Mouse (Mus musculus) neutrophil, adult 5-6 weeks (primary cell): Measurements from ENCODE around the gene C530008M17Rik. TPM values are rescaled to one million over a fixed set of nuclear protein-coding genes. Genes with fewer than 3 reads are reported as not detected.

Experiments
- total RNA-seq: library from RNA; stranded (forward); fragments of 200-1000 nt; gene quantifications from 2 replicates; pipeline ENCODE4 v1.2.3, GENCODE M21; 2017

C530008M17Rik gene
- total RNA-seq, 1 experiment from 2014 or later = 1.0 TPM

Other genes starting within 250 kb of the C530008M17Rik start
- not detected in 2 replicates for gene Gm7271, start 172.5 kb upstream of the C530008M17Rik start, total RNA-seq
- 80.0 and 81.4 TPM in 2 replicates for gene Exoc1, start 127.2 kb upstream of the C530008M17Rik start, total RNA-seq
- gene Cep135, start 67.8 kb upstream of the C530008M17Rik start, total RNA-seq = 29.7 and 34.7 TPM in 2 replicates
- 39.3 and 46.3 TPM in 2 replicates for gene Aasdh, start 249.0 kb downstream of the C530008M17Rik start, total RNA-seq